Mouse (Mus musculus) kidney, adult 10 weeks (tissue): ENCODE data around the gene Anxa9. TPM values are rescaled to one million over a fixed set of nuclear protein-coding genes. Genes with fewer than 3 reads are reported as not detected.

Experiments
- polyA plus RNA-seq: library from polyadenylated mRNA; stranded (reverse); fragments of 350-450 nt; fragmentation: Illumina TruSeq; extraction: RNeasy Lipid Tissue Mini Kit (QIAGEN cat#74804); gene quantifications from one replicate; pipeline ENCODE4 v1.2.3, GENCODE M21; 2014; ENCODE audit warnings: low read depth, low replicate concordance

Gene Anxa9
- 1.9 TPM for polyA plus RNA-seq

GRCm38 (mm10) chr3:95307100-95307499, at the start of gene Anxa9:
Gene Anxa9 (minus strand): TSS chr3:95307176.

GRCm38 (mm10) chr3:95314486-95315093, 7.6 kb upstream of the Anxa9 start, which contains the start of gene Cers2:
Gene Cers2 (plus strand): TSS chr3:95314791.

GRCm38 (mm10) chr3:95281216-95282126, 25.5 kb downstream of the Anxa9 start, which contains the start of the genes Mindy1 and Prune1:
Gene Mindy1 (plus strand): TSS chr3:95281345.
Gene Prune1 (minus strand): TSS chr3:95282076.

GRCm38 (mm10) chr3:95250783-95251424, 56.1 kb downstream of the Anxa9 start, which contains the start of gene Bnipl:
Gene Bnipl (minus strand): TSS chr3:95251193.

Other genes starting within 250 kb of the Anxa9 start
- 10.8 TPM for gene Pip5k1a, start 200.2 kb downstream of the Anxa9 start, polyA plus RNA-seq
- gene Vps72, start 196.2 kb downstream of the Anxa9 start, polyA plus RNA-seq, result 6.6 TPM
- gene Tmod4, start 182.7 kb downstream of the Anxa9 start, polyA plus RNA-seq, result not detected
- 15.0 TPM for gene Scnm1, start 173.2 kb downstream of the Anxa9 start, polyA plus RNA-seq
- gene Lysmd1, start 173.1 kb downstream of the Anxa9 start, polyA plus RNA-seq, result 2.8 TPM
- not detected for gene Tnfaip8l2, start 164.8 kb downstream of the Anxa9 start, polyA plus RNA-seq
- 0.28 TPM for gene Sema6c, start 146.7 kb downstream of the Anxa9 start, polyA plus RNA-seq
- gene Gabpb2, start 89.3 kb downstream of the Anxa9 start, polyA plus RNA-seq, result 22.5 TPM
- gene Cdc42se1, start 78.4 kb downstream of the Anxa9 start, polyA plus RNA-seq, result 17.8 TPM
- 28.7 TPM for gene Mllt11, start 75.0 kb downstream of the Anxa9 start, polyA plus RNA-seq
- 0.73 TPM for gene Gm128, start 65.6 kb downstream of the Anxa9 start, polyA plus RNA-seq
- not detected for gene Bnipl, start 56.0 kb downstream of the Anxa9 start, polyA plus RNA-seq
- gene Mindy1, start 25.8 kb downstream of the Anxa9 start, polyA plus RNA-seq, result 128 TPM
- gene Prune1, start 25.1 kb downstream of the Anxa9 start, polyA plus RNA-seq, result 11.0 TPM
- 217 TPM for gene Cers2, start 7.6 kb upstream of the Anxa9 start, polyA plus RNA-seq
- 13.2 TPM for gene Setdb1, start 50.0 kb upstream of the Anxa9 start, polyA plus RNA-seq
- gene 4930558C23Rik, start 95.7 kb upstream of the Anxa9 start, polyA plus RNA-seq, result not detected
- gene Arnt, start 127.2 kb upstream of the Anxa9 start, polyA plus RNA-seq, result 32.3 TPM
- gene Ctsk, start 192.1 kb upstream of the Anxa9 start, polyA plus RNA-seq, result 2.9 TPM
- 27.9 TPM for gene Ctss, start 219.6 kb upstream of the Anxa9 start, polyA plus RNA-seq